Mouse (Mus musculus) G1E (cell line): Measurements from ENCODE around the gene Stoml1. TPM values are rescaled to one million over a fixed set of nuclear protein-coding genes. Genes with fewer than 3 reads are reported as not detected.
A peak's percentile ranks its signal among the peaks of the same experiment; 100 is the strongest.
"Not testable (repeated sequence)": the region's sequence is repeated elsewhere in the genome, so short reads cannot be mapped to it uniquely, and the experiment has no call there.

Experiments used
- ATAC-seq: 2 replicates; pipeline ENCODE4 v1.8.0; 2016; ENCODE audit warnings: mild to moderate bottlenecking; ENCODE audit not compliant: insufficient number of reproducible peaks, poor library complexity, low FRiP score, severe bottlenecking; ENCODE audit errors: extremely low read depth
- DNase-seq: peaks from one replicate; pipeline ENCODE4 v3.0.0; 2012; ENCODE audit warnings: low spot score
- H3K27me3 ChIP-seq: 2 replicates; pipeline ENCODE4 v1.6.1; 2012; ENCODE audit warnings: mild to moderate bottlenecking, low read length, inconsistent platforms; ENCODE audit not compliant: insufficient read depth
- H3K36me3 ChIP-seq: replicated peaks from 2 replicates; pipeline ENCODE3; 2012; ENCODE audit warnings: mild to moderate bottlenecking, inconsistent platforms
- H3K4me1 ChIP-seq: 2 replicates; pipeline ENCODE4 v1.6.1; 2012; ENCODE audit warnings: low read depth, low read length, inconsistent platforms, mixed read lengths; ENCODE audit not compliant: insufficient read depth
- H3K4me3 ChIP-seq: 2 replicates; pipeline ENCODE4 v1.5.1; 2012; ENCODE audit warnings: low read depth, mild to moderate bottlenecking, inconsistent platforms, low read length, moderate library complexity, mixed read lengths
- H3K9me3 ChIP-seq: replicated peaks from 2 replicates; pipeline ENCODE4 v1.6.1; 2012; ENCODE audit warnings: inconsistent platforms
- CTCF ChIP-seq: IDR thresholded peaks from 2 replicates; pipeline ENCODE4 v1.5.1; 2012; ENCODE audit warnings: low read depth, low read length, inconsistent platforms, mixed read lengths
- GATA1 ChIP-seq: IDR thresholded peaks from 2 replicates; pipeline ENCODE4 v1.6.1; 2012; ENCODE audit warnings: borderline replicate concordance, low read length, inconsistent platforms, mixed read lengths
- GATA2 ChIP-seq: IDR thresholded peaks from 2 replicates; pipeline ENCODE4 v1.6.1; 2012; ENCODE audit warnings: low read depth, low read length, inconsistent platforms, borderline replicate concordance
- POLR2AphosphoS5 ChIP-seq: IDR thresholded peaks from 2 replicates; pipeline ENCODE4 v1.6.1; 2012; ENCODE audit warnings: low read depth, low read length, inconsistent platforms; ENCODE audit not compliant: insufficient replicate concordance
- TAL1 ChIP-seq: conservative IDR thresholded peaks from 2 replicates; pipeline ENCODE4 v1.6.1; 2012; ENCODE audit warnings: low read depth, low read length, inconsistent platforms, mixed read lengths
- polyA plus RNA-seq: library from polyadenylated mRNA; stranded (reverse); fragments of >175 nt; gene quantifications from 2 replicates; pipeline ENCODE4 v1.2.3, GENCODE M21; 2012
- total RNA-seq, 2 experiments: library from RNA; stranded (forward) in 1 of 2; stranded (reverse) in 1 of 2; fragments of 200-1000 nt in 1 of 2; fragments of >200 nt in 1 of 2; fragmentation: Nextera tagmentation in 1 of 2; gene quantifications; 2 replicates each; pipeline ENCODE4 v1.2.3; 2014 to 2017

Gene Stoml1
- total and polyA plus RNA-seq, 3 experiments, result 6.4 to 8.8 (median 7.4) TPM

GRCm38 (mm10) chr9:58248746-58249413, 4.1 kb upstream of the Stoml1 start:
- DNase-seq (no peak), ATAC-seq (no peak)
- H3K9me3 ChIP-seq, result no peaks in the 10 kb centered on the region
- H3K4me1 ChIP-seq, result peaks cover 55% of the 10 kb centered on the region
- peaks cover 22% of the 10 kb centered on the region for H3K36me3 ChIP-seq
- H3K4me3 ChIP-seq, result peak overlapping the region; percentile 71
- no peaks in the 10 kb centered on the region for H3K27me3 ChIP-seq
- TF ChIP-seq GATA2 (no peak), CTCF (no peak), POLR2AphosphoS5 (no peak), TAL1 (no peak), GATA1 (no peak)

- Histone ChIP-seq H3K4me1 (peaks cover 54% of the 10 kb centered on the region), H3K4me3 (peak within 1 kb of the TSS; percentile 71), H3K27me3 (no peaks in the 10 kb centered on the region), H3K36me3 (peaks cover 16% of the 10 kb centered on the region), H3K9me3 (no peaks in the 10 kb centered on the region)
- peak; percentile 55 for DNase-seq
- TF ChIP-seq GATA2 (no peak), POLR2AphosphoS5 (no peak), CTCF (no peak), TAL1 (no peak), GATA1 (no peak)
- ATAC-seq, result peak; percentile 28; the same call in 1 of the 2 replicates
These were observed 3.3 kb upstream of the Stoml1 start, which contains the start of gene Pml for GRCm38 (mm10) chr9:58249592-58250192. Gene Pml, minus strand, starts transcription at chr9:58249786.

- H3K4me3 ChIP-seq, result peak overlapping the region; percentile 71; the same call in 1 of the 2 replicates
- H3K9me3 ChIP-seq, result no peaks in the 10 kb centered on the region
- peaks cover 55% of the 10 kb centered on the region for H3K4me1 ChIP-seq
These were observed 2.6 kb upstream of the Stoml1 start for GRCm38 (mm10) chr9:58250322-58250721.

GRCm38 (mm10) chr9:58250730-58251129, 2.2 kb upstream of the Stoml1 start:
- not testable (repeated sequence) for H3K27me3 ChIP-seq, ATAC-seq, DNase-seq, H3K9me3 ChIP-seq, H3K4me3 ChIP-seq
- Histone ChIP-seq H3K36me3 (peaks cover 16% of the 10 kb centered on the region), H3K4me1 (peaks cover 58% of the 10 kb centered on the region)

More at GRCm38 (mm10) chr9:58250322-58250721, 2.6 kb upstream of the Stoml1 start:
- no peak for DNase-seq
- ATAC-seq, result no peak
- Histone ChIP-seq H3K36me3 (peaks cover 15% of the 10 kb centered on the region), H3K27me3 (no peaks in the 10 kb centered on the region)
- TF ChIP-seq POLR2AphosphoS5 (no peak), TAL1 (no peak), CTCF (no peak), GATA1 (no peak), GATA2 (no peak)

- H3K4me1 ChIP-seq, result peaks cover 55% of the 10 kb centered on the region
- ATAC-seq, result not testable (repeated sequence)
These were observed 800 bp downstream of the Stoml1 start for GRCm38 (mm10) chr9:58253805-58254122.

GRCm38 (mm10) chr9:58255105-58255504, 2.1 kb downstream of the Stoml1 start:
- Histone ChIP-seq H3K27me3 (no peaks in the 10 kb centered on the region), H3K9me3 (no peaks in the 10 kb centered on the region), H3K4me1 (peaks cover 49% of the 10 kb centered on the region), H3K4me3 (no peak overlapping the region), H3K36me3 (peaks cover 48% of the 10 kb centered on the region)
- DNase-seq, result no peak
- no peak for ATAC-seq
- TF ChIP-seq GATA2 (no peak), CTCF (no peak), TAL1 (no peak), POLR2AphosphoS5 (no peak), GATA1 (no peak)

More at GRCm38 (mm10) chr9:58253805-58254122, 800 bp downstream of the Stoml1 start:
- not testable (repeated sequence) for DNase-seq, H3K27me3 ChIP-seq, H3K9me3 ChIP-seq
- Histone ChIP-seq H3K36me3 (peaks cover 36% of the 10 kb centered on the region), H3K4me3 (peak overlapping the region; percentile 77)
